Mouse (Mus musculus) G1E (cell line): Measurements from ENCODE around the gene Spg7.

Experiments
- CTCF ChIP-seq: IDR thresholded peaks from 2 replicates; pipeline ENCODE4 v1.5.1; 2012; ENCODE audit warnings: low read depth, low read length, inconsistent platforms, mixed read lengths
- GATA1 ChIP-seq: IDR thresholded peaks from 2 replicates; pipeline ENCODE4 v1.6.1; 2012; ENCODE audit warnings: borderline replicate concordance, low read length, inconsistent platforms, mixed read lengths
- GATA2 ChIP-seq: IDR thresholded peaks from 2 replicates; pipeline ENCODE4 v1.6.1; 2012; ENCODE audit warnings: low read depth, low read length, inconsistent platforms, borderline replicate concordance
- POLR2AphosphoS5 ChIP-seq: IDR thresholded peaks from 2 replicates; pipeline ENCODE4 v1.6.1; 2012; ENCODE audit warnings: low read depth, low read length, inconsistent platforms; ENCODE audit not compliant: insufficient replicate concordance
- TAL1 ChIP-seq: conservative IDR thresholded peaks from 2 replicates; pipeline ENCODE4 v1.6.1; 2012; ENCODE audit warnings: low read depth, low read length, inconsistent platforms, mixed read lengths

DNA sequence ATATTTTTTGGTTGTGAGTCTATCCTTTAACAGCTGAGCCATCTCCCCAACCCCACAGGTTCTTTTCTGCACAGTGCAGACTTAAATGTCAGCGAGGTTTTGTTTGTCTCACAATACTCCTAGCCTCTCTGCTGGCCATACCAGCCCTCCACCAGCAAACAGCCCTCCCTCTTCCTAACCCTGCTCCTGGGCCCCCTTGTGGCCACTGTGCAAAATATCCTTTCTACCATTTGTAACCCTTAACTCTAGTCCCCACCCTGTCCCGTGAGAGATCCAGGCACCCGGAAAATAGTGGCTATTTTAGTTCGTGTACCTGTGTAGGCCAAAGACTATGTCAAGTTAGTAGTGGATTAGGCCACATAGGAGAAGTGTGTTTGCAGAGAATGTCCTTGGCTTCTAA is 47.9 kb downstream of the Spg7 start:
- TF ChIP-seq CTCF (peak; percentile 60), GATA1 (no peak), POLR2AphosphoS5 (no peak), TAL1 (no peak), GATA2 (no peak)
